Mouse (Mus musculus) MEL (cell line): Measurements from ENCODE around the gene Pef1. TPM values are rescaled to one million over a fixed set of nuclear protein-coding genes. Genes with fewer than 3 reads are reported as not detected.

Experiments used
- DNase-seq: peaks from one replicate; pipeline ENCODE4 v3.0.0; 2011; ENCODE audit warnings: low read depth, low spot score
- H3K27ac ChIP-seq: 2 replicates; pipeline ENCODE4 v1.5.1; 2012; ENCODE audit warnings: low read depth, mild to moderate bottlenecking, control low read depth, low read length, moderate library complexity; ENCODE audit not compliant: control insufficient read depth
- H3K27me3 ChIP-seq, 2 experiments: fragments of 150-350 bp in 1 of 2; sonication (generic) in 1 of 2; 2 replicates each; pipeline ENCODE4 v1.6.1; 2012; ENCODE audit warnings: low read length in 2 of 2, mild to moderate bottlenecking in 2 of 2, improper control_type of control experiment in 1 of 2, moderate library complexity in 1 of 2; ENCODE audit not compliant: insufficient read depth in 2 of 2, control insufficient read depth in 1 of 2
- H3K36me3 ChIP-seq, 2 experiments: 2 replicates each; pipeline ENCODE4 v1.6.1; 2012 to 2014; ENCODE audit warnings: low read length in 2 of 2, improper control_type of control experiment in 1 of 2, inconsistent platforms in 1 of 2, mild to moderate bottlenecking in 1 of 2; ENCODE audit not compliant: insufficient read depth in 2 of 2, control insufficient read depth in 1 of 2
- H3K4me1 ChIP-seq, 2 experiments: fragments of 150-350 bp in 1 of 2; sonication (generic) in 1 of 2; 2 replicates each; pipeline ENCODE4 v1.6.1; 2012; ENCODE audit warnings: low read length in 2 of 2, improper control_type of control experiment in 1 of 2, mild to moderate bottlenecking in 1 of 2; ENCODE audit not compliant: insufficient read depth in 2 of 2, control insufficient read depth in 1 of 2
- H3K4me3 ChIP-seq, 2 experiments: fragments of 150-350 bp in 1 of 2; sonication (generic) in 1 of 2; 2 replicates each; pipeline ENCODE4 v1.5.1; 2012; ENCODE audit warnings: low read depth in 2 of 2, low read length in 2 of 2, mild to moderate bottlenecking in 2 of 2, moderate library complexity in 2 of 2, control low read depth in 1 of 2, improper control_type of control experiment in 1 of 2; ENCODE audit not compliant: control insufficient read depth in 1 of 2, insufficient read depth in 1 of 2
- H3K79me2 ChIP-seq: 2 replicates; pipeline ENCODE4 v1.6.1; 2012; ENCODE audit warnings: mild to moderate bottlenecking, low read length, moderate library complexity; ENCODE audit not compliant: control insufficient read depth, poor library complexity, insufficient read depth
- H3K9ac ChIP-seq: 2 replicates; pipeline ENCODE4 v1.6.1; 2012; ENCODE audit warnings: low read depth, mild to moderate bottlenecking, control low read depth, low read length, moderate library complexity; ENCODE audit not compliant: control insufficient read depth, poor library complexity, severe bottlenecking
- H3K9me3 ChIP-seq: fragments of 150-350 bp; sonication (generic); replicated peaks from 2 replicates; pipeline ENCODE4 v1.6.1; 2012; ENCODE audit warnings: mild to moderate bottlenecking, low read length, improper control_type of control experiment, moderate library complexity; ENCODE audit not compliant: insufficient read depth
- BHLHE40 ChIP-seq: IDR thresholded peaks from 2 replicates; pipeline ENCODE4 v1.6.1; 2012; ENCODE audit warnings: low read depth, mild to moderate bottlenecking, inconsistent platforms, low read length, improper control_type of control experiment, borderline replicate concordance
- CHD1 ChIP-seq: IDR thresholded peaks from 2 replicates; pipeline ENCODE4 v1.6.1; 2012; ENCODE audit warnings: low read depth, mild to moderate bottlenecking, inconsistent platforms, low read length, improper control_type of control experiment
- CHD2 ChIP-seq: IDR thresholded peaks from 2 replicates; pipeline ENCODE4 v1.6.1; 2011; ENCODE audit warnings: low read length, improper control_type of control experiment
- CTCF ChIP-seq, 3 experiments: IDR thresholded peaks in 2 of 3; conservative IDR thresholded peaks in 1 of 3; 2 replicates each; pipeline ENCODE4 v1.5.1; 2011 to 2012; ENCODE audit warnings: low read length in 3 of 3, low read depth in 2 of 3, mild to moderate bottlenecking in 2 of 3, improper control_type of control experiment in 1 of 3, inconsistent platforms in 1 of 3, mixed read lengths in 1 of 3, moderate library complexity in 1 of 3; ENCODE audit not compliant: control insufficient read depth in 1 of 3, insufficient read depth in 1 of 3, poor library complexity in 1 of 3, severe bottlenecking in 1 of 3
- ETS1 ChIP-seq: IDR thresholded peaks from 2 replicates; pipeline ENCODE4 v1.6.1; 2012; ENCODE audit warnings: low read depth, mild to moderate bottlenecking, inconsistent platforms, low read length, improper control_type of control experiment, moderate library complexity
- GATA1 ChIP-seq: IDR thresholded peaks from 2 replicates; pipeline ENCODE4 v1.6.1; 2011; ENCODE audit warnings: low read depth, low read length, improper control_type of control experiment
- HCFC1 ChIP-seq: IDR thresholded peaks from 2 replicates; pipeline ENCODE4 v1.6.1; 2012; ENCODE audit warnings: low read depth, mild to moderate bottlenecking, inconsistent platforms, low read length, improper control_type of control experiment, moderate library complexity
- JUND ChIP-seq: IDR thresholded peaks from 2 replicates; pipeline ENCODE4 v1.6.1; 2011; ENCODE audit warnings: low read depth, mild to moderate bottlenecking, improper control_type of control experiment, low read length
- MEF2A ChIP-seq: IDR thresholded peaks from 2 replicates; pipeline ENCODE4 v1.6.1; 2014; ENCODE audit warnings: low read depth, mild to moderate bottlenecking, inconsistent platforms, low read length, improper control_type of control experiment; ENCODE audit not compliant: poor library complexity, insufficient replicate concordance, severe bottlenecking; ENCODE audit errors: extremely low read depth
- MYC ChIP-seq: IDR thresholded peaks from 2 replicates; pipeline ENCODE4 v1.6.1; 2011; ENCODE audit warnings: low read depth, mild to moderate bottlenecking, low read length, improper control_type of control experiment, moderate library complexity
- NELFE ChIP-seq: IDR thresholded peaks from 2 replicates; pipeline ENCODE4 v1.6.1; 2011; ENCODE audit warnings: low read depth, low read length, improper control_type of control experiment
- NRF1 ChIP-seq: IDR thresholded peaks from 2 replicates; pipeline ENCODE4 v1.6.1; 2014; ENCODE audit warnings: low read depth, mild to moderate bottlenecking, inconsistent platforms, low read length, improper control_type of control experiment, moderate library complexity; ENCODE audit not compliant: poor library complexity, insufficient read depth, severe bottlenecking
- POLR2A ChIP-seq, 2 experiments: IDR thresholded peaks; 2 replicates each; pipeline ENCODE4 v1.6.1; 2011 to 2012; ENCODE audit warnings: low read length in 2 of 2, mild to moderate bottlenecking in 2 of 2, control low read depth in 1 of 2, improper control_type of control experiment in 1 of 2, low read depth in 1 of 2, moderate library complexity in 1 of 2; ENCODE audit not compliant: control insufficient read depth in 1 of 2, insufficient read depth in 1 of 2, poor library complexity in 1 of 2
- POLR2AphosphoS2 ChIP-seq: IDR thresholded peaks from 2 replicates; pipeline ENCODE4 v1.6.1; 2011; ENCODE audit warnings: low read length, improper control_type of control experiment
- POLR2AphosphoS5 ChIP-seq: IDR thresholded peaks from 2 replicates; pipeline ENCODE4 v1.6.1; 2012; ENCODE audit warnings: low read depth, borderline replicate concordance, mild to moderate bottlenecking, inconsistent platforms, low read length, moderate library complexity, mixed read lengths
- RCOR1 ChIP-seq: IDR thresholded peaks from 2 replicates; pipeline ENCODE4 v1.6.1; 2012; ENCODE audit warnings: low read depth, mild to moderate bottlenecking, inconsistent platforms, low read length, improper control_type of control experiment
- SMC3 ChIP-seq: IDR thresholded peaks from 2 replicates; pipeline ENCODE4 v1.6.1; 2011; ENCODE audit warnings: low read depth, low read length, improper control_type of control experiment
- TAL1 ChIP-seq: IDR thresholded peaks from 2 replicates; pipeline ENCODE4 v1.6.1; 2012; ENCODE audit warnings: mild to moderate bottlenecking, inconsistent platforms, low read length, moderate library complexity, mixed read lengths
- UBTF ChIP-seq: IDR thresholded peaks from 2 replicates; pipeline ENCODE4 v1.6.1; 2012; ENCODE audit warnings: low read depth, mild to moderate bottlenecking, inconsistent platforms, low read length, improper control_type of control experiment, moderate library complexity, borderline replicate concordance; ENCODE audit not compliant: insufficient read depth
- USF1 ChIP-seq: IDR thresholded peaks from 2 replicates; pipeline ENCODE4 v1.6.1; 2014; ENCODE audit warnings: low read depth, mild to moderate bottlenecking, inconsistent platforms, low read length, improper control_type of control experiment, moderate library complexity
- ZC3H11A ChIP-seq: IDR thresholded peaks from 2 replicates; pipeline ENCODE4 v1.6.1; 2012; ENCODE audit warnings: low read depth, mild to moderate bottlenecking, inconsistent platforms, low read length, improper control_type of control experiment
- ZKSCAN1 ChIP-seq: IDR thresholded peaks from 2 replicates; pipeline ENCODE4 v1.6.1; 2012; ENCODE audit warnings: low read depth, mild to moderate bottlenecking, inconsistent platforms, low read length, improper control_type of control experiment, moderate library complexity
- ZNF384 ChIP-seq: IDR thresholded peaks from 2 replicates; pipeline ENCODE4 v1.6.1; 2012; ENCODE audit warnings: low read depth, mild to moderate bottlenecking, inconsistent platforms, low read length, improper control_type of control experiment
- polyA plus RNA-seq, 2 experiments: library from polyadenylated mRNA; stranded (reverse) in 1 of 2; unstranded in 1 of 2; fragments of >175 nt in 1 of 2; fragments of >200 nt in 1 of 2; gene quantifications; 2 replicates each; pipeline versions ENCODE4 v1.2.1 to v1.2.4; 2012; ENCODE audit warnings: low replicate concordance in 2 of 2, low read depth in 1 of 2; ENCODE audit not compliant: insufficient read length in 2 of 2, insufficient read depth in 1 of 2, missing spikeins in 1 of 2
- total RNA-seq: library from RNA; depleted of rRNA; stranded (reverse); fragments of 300-350 nt; gene quantifications from 2 replicates; pipeline ENCODE4 v1.2.3, GENCODE M21; 2012

Gene Pef1
- total and polyA plus RNA-seq, 3 experiments = 27.3 to 49.8 TPM; not detected in 1

GRCm38 (mm10) chr4:130125164-130125563 is 22.8 kb downstream of the Pef1 start:
- H3K9ac ChIP-seq = no peak overlapping the region
- no peak for DNase-seq
- H3K4me1 ChIP-seq = peaks cover 0 to 6% of the 10 kb centered on the region in 2 experiments; a peak in 1 of 4 replicates
- H3K4me3 ChIP-seq = no peak overlapping the region
- TF ChIP-seq ZC3H11A (no peak), NELFE (no peak), SMC3 (no peak), TAL1 (no peak), CHD1 (no peak), NRF1 (no peak), USF1 (no peak), JUND (no peak), POLR2AphosphoS2 (no peak), CTCF (IDR thresholded peaks at IDR 0.05 in 2 of 3, conservative IDR thresholded peaks at IDR 0.05 in 1 of 3; ENCODE audit: control insufficient read depth in 1 of 3, insufficient read depth in 1 of 3, low read depth in 2 of 3, low read length in 3 of 3, poor library complexity in 1 of 3, severe bottlenecking in 1 of 3) (no peak), BHLHE40 (no peak), POLR2AphosphoS5 (no peak), RCOR1 (no peak), POLR2A (IDR thresholded peaks at IDR 0.05; ENCODE audit: control insufficient read depth in 1 of 2, insufficient read depth in 1 of 2, low read depth in 1 of 2, low read length in 2 of 2, poor library complexity in 1 of 2) (no peak), CHD2 (no peak), GATA1 (no peak), MYC (no peak), UBTF (no peak), ZNF384 (no peak), ZKSCAN1 (no peak)
- H3K9me3 ChIP-seq = no peaks in the 10 kb centered on the region
- H3K79me2 ChIP-seq = no peaks in the 10 kb centered on the region
- no peak overlapping the region for H3K27ac ChIP-seq
- H3K27me3 ChIP-seq = no peaks in the 10 kb centered on the region
- 0 out of 4 replicates have a peak, but pooled peaks cover 0 to 2% of the 10 kb centered on the region in 2 experiments for H3K36me3 ChIP-seq

- Histone ChIP-seq H3K27me3 (no peaks in the 10 kb centered on the region), H3K79me2 (no peaks in the 10 kb centered on the region), H3K27ac (no peak overlapping the region), H3K9ac (no peak overlapping the region), H3K4me1 (peaks cover 0 to 6% of the 10 kb centered on the region in 2 experiments; a peak in 1 of 4 replicates), H3K9me3 (no peaks in the 10 kb centered on the region), H3K36me3 (0 out of 4 replicates have a peak, but pooled peaks cover 0 to 2% of the 10 kb centered on the region in 2 experiments), H3K4me3 (no peak overlapping the region)
- DNase-seq = no peak
- no peak for TF ChIP-seq POLR2AphosphoS2
- no peak for TF ChIP-seq NELFE
- TF ChIP-seq NRF1 = no peak
- TF ChIP-seq ETS1 = no peak
- TF ChIP-seq MEF2A = no peak
- no peak for TF ChIP-seq HCFC1
Observed at GRCm38 (mm10) chr4:130125935-130126334, 23.6 kb downstream of the Pef1 start.
